Mouse (Mus musculus) left cerebral cortex, postnatal 14 days (tissue): ENCODE results near the gene Myo1b. TPM values are rescaled to one million over a fixed set of nuclear protein-coding genes. Genes with fewer than 3 reads are reported as not detected.
"Not testable (repeated sequence)": the region's sequence is repeated elsewhere in the genome, so short reads cannot be mapped to it uniquely, and the experiment has no call there.

Experiments
- DNase-seq, 2 experiments: peaks; one replicate each; pipeline ENCODE4 v3.0.0; 2021 to 2022; ENCODE audit warnings: low spot score in 2 of 2, mixed read lengths in 1 of 2
- intact Hi-C: fragments of 180-260 bp; cut with DNase I; formaldehyde crosslinking; loops from one replicate; pipeline ENCODE4 v1.15.1; 2025
- total RNA-seq, 2 experiments: library from RNA; stranded (reverse); gene quantifications; 2 replicates each; pipeline ENCODE4 v1.2.3; 2021

The Myo1b gene
- total RNA-seq, 2 experiments from 2014 or later, result 45.2 to 48.1 TPM

- intact Hi-C loops, result no loop called here
- DNase-seq, result no peak
Observed at GRCm38 (mm10) chr1:51906206-51906906, 9.5 kb downstream of the Myo1b start.

- intact Hi-C loops, result no loop called here
- no peak for DNase-seq
Observed at GRCm38 (mm10) chr1:51905073-51905472, 10.8 kb downstream of the Myo1b start.

- DNase-seq, result no peak
- intact Hi-C loops, result no loop called here
Observed at GRCm38 (mm10) chr1:51897160-51897572, 18.7 kb downstream of the Myo1b start.

GRCm38 (mm10) chr1:51895961-51896360, 19.9 kb downstream of the Myo1b start:
- intact Hi-C loops, result no loop called here
- DNase-seq, result no peak

- intact Hi-C loops, result no loop called here
- DNase-seq, result no peak
Observed at GRCm38 (mm10) chr1:51894721-51895120, 21.1 kb downstream of the Myo1b start.

GRCm38 (mm10) chr1:51893521-51894355, 22.1 kb downstream of the Myo1b start:
- DNase-seq, result no peak
- intact Hi-C loops, result no loop called here

- intact Hi-C loops, result no loop called here
Observed at GRCm38 (mm10) chr1:51892005-51892404, 23.9 kb downstream of the Myo1b start.

GRCm38 (mm10) chr1:51888046-51888813, 27.6 kb downstream of the Myo1b start:
- no peak for DNase-seq
- intact Hi-C loops, result no loop called here

More at GRCm38 (mm10) chr1:51892005-51892404, 23.9 kb downstream of the Myo1b start:
- DNase-seq, result no peak

GRCm38 (mm10) chr1:51885356-51885983, 30.4 kb downstream of the Myo1b start:
- DNase-seq, result no peak
- intact Hi-C loops, result no loop called here

- intact Hi-C loops, result no loop called here
- DNase-seq, result no peak
Observed at GRCm38 (mm10) chr1:51883211-51883610, 32.7 kb downstream of the Myo1b start.

GRCm38 (mm10) chr1:51882752-51883151, 33.1 kb downstream of the Myo1b start:
- intact Hi-C loops, result no loop called here
- no peak for DNase-seq

GRCm38 (mm10) chr1:51879927-51880814, 35.7 kb downstream of the Myo1b start:
- DNase-seq, result peak in 1 of 2 experiments; percentile 71
- intact Hi-C loops, result no loop called here

- no peak for DNase-seq
- intact Hi-C loops, result no loop called here
Observed at GRCm38 (mm10) chr1:51879333-51879770, 36.5 kb downstream of the Myo1b start.

GRCm38 (mm10) chr1:51875462-51876225, 40.2 kb downstream of the Myo1b start:
- peak; percentile 30 to 33 for DNase-seq
- intact Hi-C loops, result no loop called here

GRCm38 (mm10) chr1:51872493-51873261, 43.2 kb downstream of the Myo1b start:
- no peak for DNase-seq
- intact Hi-C loops, result no loop called here

GRCm38 (mm10) chr1:51871234-51871633, 44.6 kb downstream of the Myo1b start:
- intact Hi-C loops, DNase-seq: not testable (repeated sequence)

- intact Hi-C loops, result no loop called here
- DNase-seq, result no peak
Observed at GRCm38 (mm10) chr1:51862828-51863421, 52.9 kb downstream of the Myo1b start.
